Mouse (Mus musculus) ovary, adult 18-20 months (tissue): ENCODE data around the gene Pheta2.
"Not testable (repeated sequence)": the region's sequence is repeated elsewhere in the genome, so short reads cannot be mapped to it uniquely, and the experiment has no call there.

Source experiments
- DNase-seq: peaks from one replicate; pipeline ENCODE4 v3.0.0; 2022; ENCODE audit warnings: low spot score, mixed read lengths

Gene Pheta2

DNA sequence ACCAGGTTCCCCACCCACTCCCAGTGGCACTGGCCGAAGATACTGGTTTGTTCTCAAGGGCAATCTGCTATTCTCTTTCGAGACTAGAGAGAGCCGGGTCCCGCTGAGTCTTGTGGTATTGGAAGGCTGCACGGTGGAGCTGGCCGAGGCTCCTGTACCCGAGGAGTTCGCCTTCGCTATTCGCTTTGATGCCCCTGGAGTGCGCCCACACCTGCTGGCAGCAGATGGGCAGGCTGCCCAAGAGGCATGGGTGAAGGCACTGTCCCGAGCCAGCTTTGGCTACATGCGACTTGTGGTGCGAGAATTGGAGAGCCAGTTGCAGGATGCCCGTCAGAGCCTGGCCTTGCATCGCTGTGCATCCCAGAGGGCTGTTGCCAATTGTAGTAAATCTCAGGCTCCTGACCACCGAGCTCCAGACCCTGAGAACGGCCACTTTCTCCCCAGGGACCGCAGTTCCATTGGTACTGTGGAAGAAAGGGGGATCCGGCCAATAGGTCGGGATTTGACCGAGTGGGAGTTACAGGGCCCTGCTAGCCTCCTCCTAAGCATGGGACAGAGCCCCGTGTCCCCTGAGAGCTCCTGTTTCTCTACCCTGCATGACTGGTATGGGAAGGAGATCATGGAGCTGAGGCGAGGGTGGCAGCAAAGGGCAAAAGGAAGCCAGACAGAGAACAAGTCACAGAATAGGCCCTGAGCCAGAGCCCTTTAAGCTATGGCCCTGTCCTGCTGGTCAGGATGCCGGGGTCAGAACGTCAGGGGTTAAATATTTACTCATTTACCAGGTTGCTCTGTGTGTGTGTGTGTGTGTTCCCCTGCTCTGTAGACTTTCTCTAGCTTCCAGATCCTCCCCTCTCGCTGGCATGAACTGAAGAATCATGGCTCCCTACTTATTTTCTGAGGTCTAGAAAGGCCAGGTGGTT lies 4.9 kb downstream of the Pheta2 start:
- no peak for DNase-seq

DNA sequence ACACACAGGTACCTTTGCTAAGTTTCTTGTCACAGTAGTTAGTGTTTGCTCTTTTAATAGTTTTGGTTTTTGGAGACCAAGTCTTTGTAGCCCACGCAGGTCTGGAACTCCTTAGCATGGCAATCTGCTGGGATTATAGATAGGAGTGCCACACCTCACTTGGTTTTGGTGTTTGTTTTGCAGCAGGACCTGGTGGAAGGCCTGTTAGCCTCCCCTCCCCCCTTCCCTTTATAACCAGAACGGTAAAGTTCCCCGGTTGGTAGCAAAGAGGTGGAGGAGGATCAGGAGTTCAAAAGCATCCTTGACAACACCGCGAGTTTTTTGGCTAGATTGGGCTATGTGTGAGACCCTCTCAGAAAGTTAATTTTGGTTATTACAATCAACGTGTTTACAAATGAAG lies 6.2 kb downstream of the Pheta2 start:
- no peak for DNase-seq

DNA sequence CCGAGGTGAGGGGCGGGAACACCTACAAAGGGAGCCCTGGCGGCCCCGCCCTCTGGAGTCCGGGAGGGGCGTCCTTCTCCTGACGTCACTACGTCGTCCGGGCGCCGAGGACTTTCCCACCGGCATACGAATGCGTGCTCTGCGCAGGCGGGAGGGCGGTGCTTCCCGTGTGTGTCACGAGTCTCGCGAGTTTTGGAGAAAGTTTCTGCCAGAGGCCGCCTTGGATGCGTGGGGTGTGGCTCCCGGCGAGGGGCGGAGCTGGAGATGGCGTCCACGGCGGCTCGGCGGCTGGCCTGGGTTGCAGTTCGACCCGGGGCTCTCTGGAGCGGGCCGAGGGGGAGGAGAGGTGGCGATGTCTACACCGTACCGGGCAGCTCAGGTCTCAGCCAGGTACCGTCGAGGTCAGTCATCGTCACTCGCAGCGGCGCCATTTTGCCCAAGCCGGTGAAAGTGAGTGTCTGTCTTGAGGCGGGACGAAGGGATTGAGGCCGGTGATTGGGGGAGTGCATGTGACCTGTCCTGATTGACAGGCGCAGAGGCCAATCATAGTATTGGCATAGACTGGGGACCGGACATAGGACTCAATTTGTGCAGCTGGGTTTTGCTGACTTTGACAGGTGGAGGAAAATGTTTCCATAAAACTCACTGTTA lies 7.2 kb downstream of the Pheta2 start:
- peak; percentile 96 for DNase-seq

DNA sequence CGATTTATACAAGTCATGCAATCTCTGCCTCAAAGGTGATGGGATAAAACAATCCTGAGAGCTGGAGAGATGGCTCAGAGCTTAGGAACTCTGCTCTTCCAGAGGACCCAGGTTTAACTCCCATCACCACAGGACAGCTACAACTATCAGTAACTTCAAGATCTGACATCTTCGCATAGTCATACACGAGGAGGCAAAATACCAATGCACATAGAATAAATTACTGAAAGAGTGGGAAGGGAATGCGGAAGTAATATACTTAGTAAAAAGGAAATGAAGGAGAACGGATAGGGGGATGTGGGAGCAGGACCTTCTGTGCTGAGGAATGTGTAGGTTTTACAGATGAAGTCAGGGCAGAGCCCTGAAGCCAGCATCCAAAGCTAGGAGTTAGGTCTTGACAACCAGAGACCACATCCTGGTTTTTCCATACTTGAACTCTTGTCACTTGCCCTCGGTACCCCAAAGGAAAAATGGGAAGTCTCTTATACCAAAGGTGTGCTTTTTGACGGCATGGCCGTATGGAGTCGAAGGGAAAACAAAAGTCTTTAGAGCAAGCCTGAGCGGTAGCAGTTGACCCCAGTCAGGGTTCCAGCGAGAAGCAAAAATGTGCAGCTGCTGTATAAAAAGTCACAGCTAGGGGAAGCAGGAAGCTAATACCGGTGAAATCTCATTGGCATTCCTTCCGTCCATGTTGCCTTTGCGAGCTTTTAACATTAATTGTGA lies 8.0 kb downstream of the Pheta2 start:
- no peak for DNase-seq

DNA sequence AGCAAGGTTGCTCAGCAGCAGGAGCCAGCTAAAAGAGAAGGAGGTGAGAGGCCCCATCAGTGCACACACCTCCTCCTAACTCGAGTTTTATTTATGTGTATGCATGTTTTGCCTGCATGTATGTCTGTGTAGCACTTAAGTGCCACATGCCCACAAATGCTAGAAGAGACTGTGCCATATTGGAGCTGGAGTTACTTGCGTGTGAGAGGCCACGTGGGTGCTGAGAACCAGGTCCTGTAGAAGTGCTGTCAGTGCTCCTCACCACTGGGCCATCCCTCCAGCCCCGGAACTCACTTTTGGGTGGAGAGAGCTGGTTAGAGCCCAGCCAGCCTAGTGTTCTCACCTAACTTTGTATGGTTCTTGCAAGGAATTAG lies 8.5 kb downstream of the Pheta2 start:
- DNase-seq = no peak

DNA sequence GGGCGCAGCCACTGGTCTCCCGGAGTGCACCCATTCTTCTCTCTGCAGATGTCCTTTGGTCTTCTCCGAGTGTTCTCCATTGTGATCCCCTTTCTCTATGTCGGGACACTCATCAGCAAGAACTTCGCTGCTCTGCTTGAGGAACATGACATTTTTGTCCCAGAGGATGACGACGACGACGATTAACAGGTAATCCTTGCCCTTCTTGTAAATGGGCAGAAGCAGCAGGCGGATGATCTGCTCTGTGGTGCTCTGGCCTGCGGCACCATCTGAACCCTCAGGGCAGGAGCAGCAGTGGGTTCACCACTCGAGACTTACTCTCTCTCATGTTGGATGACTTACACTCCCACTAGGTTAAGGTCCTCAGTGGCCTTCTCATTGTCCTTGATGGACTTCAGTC lies 9.1 kb downstream of the Pheta2 start:
- no peak for DNase-seq

DNA sequence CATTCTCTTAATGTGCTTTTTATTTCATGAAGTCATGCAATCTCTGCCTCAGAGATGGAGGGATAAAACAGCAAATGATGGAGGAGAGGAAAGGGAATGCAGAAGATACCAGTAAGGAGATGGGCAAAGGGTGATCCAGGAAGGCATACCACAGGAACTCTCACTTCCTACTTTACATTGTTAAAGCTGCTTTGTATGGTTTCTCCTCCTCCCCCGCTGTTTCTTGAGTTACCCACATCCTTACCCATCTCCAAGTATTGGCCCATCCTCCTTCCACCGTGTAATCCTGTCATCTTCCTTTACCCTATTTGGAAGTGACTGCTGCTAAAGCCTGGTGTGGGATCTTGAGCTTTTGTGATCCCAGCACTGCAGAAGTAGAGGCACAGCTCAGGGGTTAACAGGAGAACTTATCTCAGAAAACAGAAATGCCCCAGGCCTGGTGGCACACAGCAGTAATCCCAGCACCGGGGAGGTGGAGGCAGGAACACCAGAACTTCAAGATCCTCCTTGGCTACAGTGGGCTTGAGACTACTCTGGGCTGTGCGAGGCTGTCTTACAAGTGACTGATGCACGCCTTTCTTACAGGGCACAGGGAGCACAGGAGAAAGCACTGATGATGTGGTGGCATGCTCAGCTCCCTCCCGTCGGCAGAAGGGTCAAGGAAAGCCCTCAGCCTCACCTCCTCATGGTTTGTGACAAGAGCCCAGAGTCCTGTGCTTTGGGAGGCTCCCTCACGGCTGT lies 9.7 kb downstream of the Pheta2 start:
- DNase-seq = no peak

DNA sequence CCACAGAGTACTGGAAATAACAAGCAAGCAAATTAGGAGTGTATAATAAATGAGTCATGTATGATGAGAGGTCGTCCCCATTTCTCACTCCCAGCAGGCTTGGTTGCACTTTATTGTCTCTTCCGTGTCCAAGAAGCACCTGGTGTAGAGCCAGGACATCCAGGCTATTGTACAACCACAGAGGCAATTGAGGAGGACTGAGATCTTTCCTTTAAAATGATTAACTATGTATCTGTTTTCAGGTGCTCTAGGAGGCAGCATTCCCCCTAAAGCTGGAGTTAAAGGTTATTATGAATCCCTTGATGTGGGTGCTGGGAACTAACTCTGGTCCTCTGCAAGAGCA lies 10.2 kb downstream of the Pheta2 start:
- DNase-seq = no peak

DNA sequence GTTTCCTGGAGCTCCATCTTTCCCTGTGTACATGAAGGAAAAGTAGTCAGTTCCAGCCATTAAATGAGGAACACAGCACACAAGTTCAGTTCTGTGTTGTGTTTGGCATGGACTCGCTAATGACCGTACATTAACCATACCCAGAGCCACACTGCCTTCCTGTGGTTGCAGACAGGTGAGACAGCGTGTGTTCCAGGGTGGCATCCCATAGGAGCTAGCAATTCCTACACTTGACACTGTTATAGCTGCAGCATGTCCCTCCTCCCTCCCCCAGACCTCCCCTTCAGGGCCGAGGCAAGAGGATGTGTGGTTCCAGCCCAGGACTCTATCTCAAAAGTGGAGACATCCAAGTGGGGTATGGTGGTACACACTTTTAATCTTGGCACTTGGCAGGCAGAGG lies 11.6 kb downstream of the Pheta2 start:
- no peak for DNase-seq

DNA sequence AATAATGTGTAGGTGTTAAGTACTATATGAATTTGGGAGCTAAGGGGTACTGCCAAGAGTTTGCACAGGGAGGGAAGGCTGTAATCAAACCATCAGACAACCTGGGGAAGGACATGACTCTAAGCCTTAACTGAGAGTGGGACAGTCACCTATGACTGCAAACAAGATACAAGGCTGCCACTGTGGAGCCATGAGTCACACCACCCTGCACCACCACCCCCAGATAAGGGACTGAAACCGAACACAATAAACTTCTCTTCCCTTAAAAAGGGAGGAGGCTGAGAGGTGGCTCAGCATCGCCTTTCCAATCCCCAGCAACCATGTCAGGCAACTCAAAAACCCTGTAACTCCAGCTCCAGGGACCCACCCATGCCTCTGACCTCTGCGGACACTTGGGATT lies 12.7 kb downstream of the Pheta2 start:
- no peak for DNase-seq

DNA sequence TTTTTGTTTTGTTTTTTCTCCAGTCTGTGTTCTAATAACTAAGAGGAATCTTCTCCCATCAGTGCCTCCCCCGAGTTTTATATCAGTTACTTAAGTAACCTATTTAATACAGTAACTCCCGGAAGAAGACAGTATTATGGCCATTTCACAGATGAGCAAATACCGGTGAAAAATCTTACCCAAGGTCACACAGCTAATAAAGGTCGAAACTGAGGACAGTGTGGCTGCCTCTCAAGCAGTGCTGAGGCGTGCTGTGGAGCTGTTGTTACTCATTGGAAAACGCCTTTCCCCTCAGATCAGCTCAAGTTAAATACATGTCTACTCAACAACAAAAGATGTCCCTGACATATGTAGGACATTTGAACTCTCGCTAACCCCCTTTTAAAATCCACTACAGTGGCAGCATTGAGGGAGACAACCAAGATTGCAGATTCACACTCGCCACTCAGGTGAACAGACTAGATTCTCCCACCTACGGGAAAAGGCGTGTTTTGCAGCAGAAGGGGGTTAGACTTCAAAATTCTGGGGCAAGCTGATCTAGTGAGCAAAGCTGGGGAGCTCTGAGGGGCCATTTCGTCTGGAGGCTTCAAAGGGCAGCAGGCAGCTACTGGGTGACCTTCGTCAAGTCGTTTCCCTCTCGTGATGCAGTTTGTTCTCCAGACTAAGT lies 14.5 kb downstream of the Pheta2 start:
- no peak for DNase-seq

DNA sequence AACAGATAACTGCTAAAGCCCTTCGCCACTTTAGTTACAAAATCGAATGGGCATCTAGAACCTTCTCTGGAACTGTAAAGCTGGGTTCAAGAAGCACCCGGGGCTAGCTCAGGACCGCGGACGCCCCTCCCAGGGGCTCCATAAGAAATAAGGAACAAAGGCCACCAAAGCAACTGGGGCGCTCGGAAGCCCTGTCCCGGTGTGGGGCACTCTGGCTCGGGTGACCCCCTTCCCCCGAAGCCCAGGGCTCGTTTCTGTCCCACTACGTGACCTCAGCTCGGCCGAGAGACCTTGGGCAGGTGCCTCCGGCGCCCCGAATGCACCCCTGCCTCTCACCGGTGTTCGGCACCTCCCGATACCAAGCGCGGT lies 15.0 kb downstream of the Pheta2 start:
- no peak for DNase-seq

DNA sequence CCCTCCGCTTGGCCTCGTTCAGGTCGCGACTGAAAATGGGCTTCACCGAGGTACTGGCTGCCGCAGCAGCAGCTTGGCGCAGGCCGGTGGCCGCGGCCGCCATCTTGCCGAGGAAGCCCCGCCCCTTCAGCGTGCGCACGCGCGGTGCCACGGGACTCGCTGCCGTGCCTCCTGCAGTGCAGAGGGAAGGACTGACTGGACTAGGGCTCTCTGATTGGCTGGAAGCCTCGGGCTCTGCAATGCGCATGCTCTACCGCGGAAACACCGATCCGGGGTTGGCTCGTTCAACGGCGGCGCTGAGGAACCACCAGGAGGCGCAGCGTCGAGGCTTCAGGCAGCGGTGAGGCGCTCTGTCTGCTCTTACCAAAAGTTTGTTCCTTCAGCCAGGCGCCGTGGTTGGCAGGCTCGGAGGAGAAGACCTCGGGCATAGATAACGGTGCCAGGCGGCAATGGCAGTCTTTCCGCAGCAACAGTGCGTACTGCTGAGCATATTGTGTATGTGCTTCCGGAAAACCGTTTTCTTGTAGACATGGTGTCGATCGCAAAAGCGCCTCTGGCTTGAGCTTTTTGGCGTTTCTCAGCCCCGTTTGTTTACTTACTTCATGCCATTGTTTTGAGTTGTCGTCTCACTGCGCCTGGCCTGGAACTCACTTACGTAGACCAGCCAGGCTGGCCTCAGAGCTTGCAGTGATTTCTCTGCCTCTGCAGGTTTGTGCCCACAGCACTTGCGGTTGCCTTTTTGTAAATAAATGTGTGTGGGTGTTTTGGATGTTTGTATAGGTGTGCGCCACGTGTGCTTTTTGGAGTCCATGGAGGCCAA lies 15.6 kb downstream of the Pheta2 start, which contains the start of gene Ndufa6:
Gene Ndufa6 (minus strand): TSS at position 197 of the 820 bp plus-strand sequence.
- peak; percentile 98 for DNase-seq

DNA sequence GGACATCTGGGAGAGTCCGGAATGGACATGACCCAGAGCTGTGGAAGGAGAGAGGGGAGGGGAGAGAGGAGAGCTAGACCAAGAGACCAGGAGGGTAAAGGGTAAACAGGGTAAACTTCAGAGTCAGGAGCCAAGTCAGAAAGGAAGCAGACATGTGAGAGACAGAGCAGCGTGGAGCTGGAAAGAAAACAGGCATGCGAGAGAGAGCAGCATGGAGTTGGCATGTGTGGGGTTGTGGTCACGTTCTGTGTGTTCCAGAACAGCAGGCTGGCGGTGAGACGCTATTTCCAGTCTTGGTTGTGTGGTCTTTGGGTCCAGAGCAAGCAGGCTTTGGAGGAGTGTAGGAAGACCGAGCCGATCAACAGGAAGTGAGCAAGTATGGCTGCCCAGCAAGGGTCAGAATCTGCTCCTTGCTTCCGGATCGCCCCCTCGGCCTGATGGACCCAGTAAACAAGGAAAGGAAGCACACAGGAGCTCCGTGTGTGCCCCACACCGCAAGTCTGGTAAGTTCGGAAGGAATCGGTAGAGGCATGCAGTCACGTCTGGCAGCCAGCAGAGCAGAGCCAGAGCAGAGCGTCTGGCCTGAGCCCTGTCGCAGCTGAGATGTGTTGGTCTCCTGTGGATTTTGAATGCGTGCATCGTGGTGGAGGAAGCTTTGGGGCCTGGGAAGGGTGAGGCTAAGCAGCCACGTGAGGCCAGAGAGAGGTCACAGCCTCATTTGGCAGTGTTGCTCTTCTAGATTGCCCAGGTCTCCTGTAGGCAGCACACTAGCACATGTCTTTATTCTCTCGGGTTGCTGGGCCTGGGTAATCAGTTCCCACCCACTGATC lies 19.9 kb downstream of the Pheta2 start:
- DNase-seq = no peak

DNA sequence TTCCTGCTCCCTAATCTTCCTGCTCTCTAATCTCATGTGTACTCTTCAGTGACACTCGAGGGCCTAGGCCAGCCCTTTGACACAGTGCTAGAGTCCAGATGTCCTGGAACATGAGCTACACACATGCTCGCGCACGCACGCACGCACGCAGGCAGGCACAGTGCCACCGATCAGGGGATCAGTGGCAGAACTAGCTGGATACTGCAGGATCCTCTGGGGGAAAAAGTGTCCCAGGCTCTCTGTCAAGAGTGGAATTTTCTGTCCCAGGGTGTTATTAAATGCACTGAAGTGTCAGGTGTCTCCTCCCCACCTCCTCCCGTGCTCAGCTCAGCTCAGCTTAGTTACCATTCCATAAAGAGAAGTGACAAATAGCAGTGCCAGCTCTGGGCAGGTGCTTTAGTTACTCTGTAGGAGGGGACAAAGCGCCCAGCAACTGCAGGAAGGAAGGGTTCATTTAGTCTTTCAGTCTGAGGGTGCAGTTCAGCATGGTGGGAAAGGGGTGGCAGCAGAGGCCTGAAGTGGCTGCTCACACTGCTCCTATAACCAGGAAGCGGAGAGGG lies 22.8 kb downstream of the Pheta2 start:
- peak; percentile 22 for DNase-seq

DNA sequence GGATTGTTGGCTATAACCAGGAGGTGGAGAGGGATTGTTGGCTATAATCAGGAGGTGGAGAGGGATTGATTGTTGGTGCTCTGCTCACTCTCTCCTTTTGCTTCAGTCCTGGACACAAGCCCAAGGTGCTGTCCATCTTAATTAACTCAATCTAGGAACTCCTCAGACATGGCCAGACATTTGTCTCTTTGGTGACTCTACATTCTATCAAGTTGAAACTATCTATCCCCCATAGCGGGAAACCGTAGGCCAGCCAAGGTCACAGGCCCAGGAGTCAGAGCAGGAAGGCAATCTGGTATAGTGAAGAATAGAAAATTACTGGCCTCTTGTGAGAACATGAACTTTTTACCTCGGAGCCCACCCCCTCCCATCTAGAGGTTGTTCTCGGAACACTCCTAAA lies 23.5 kb downstream of the Pheta2 start:
- DNase-seq = no peak

DNA sequence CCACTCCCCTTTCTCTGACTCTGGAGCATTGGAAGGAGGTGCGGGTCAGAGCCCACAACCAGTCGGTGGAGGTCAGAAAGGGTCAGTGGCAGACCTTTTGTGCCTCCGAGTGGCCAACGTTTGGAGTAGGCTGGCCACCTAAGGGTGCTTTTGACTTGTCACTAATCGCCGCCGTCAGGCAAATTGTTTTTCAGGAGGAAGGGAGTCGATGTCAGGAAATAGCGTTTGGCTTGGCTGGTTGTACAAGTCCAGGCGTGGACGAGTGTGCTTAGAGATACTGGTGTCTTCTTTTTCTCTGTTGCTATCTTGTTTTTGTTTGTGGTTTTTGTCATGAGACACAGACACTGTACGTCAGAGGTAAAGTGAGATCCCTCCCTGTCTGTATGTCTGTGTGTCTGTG lies 25.1 kb downstream of the Pheta2 start:
- not testable (repeated sequence) for DNase-seq

DNA sequence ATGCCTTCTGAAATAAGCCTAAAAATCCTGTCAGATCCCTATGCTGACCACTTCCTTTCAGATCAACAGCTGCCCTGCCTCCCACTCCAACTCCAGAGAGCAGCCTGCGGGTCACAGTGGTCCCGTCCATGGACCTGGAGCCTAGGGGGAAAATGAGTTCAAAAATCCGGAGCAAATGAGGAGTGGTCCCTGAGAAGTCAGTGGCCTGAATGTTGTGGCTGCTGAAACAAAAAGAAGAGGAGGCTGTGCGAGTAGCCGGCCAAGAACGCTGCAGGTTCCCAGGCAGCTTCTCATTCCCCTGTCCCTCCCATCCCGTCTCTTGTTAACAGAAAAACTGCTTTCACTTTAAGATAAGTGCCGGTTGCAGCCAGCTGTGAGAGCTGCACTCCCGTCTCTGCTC lies 25.8 kb downstream of the Pheta2 start:
- not testable (repeated sequence) for DNase-seq

DNA sequence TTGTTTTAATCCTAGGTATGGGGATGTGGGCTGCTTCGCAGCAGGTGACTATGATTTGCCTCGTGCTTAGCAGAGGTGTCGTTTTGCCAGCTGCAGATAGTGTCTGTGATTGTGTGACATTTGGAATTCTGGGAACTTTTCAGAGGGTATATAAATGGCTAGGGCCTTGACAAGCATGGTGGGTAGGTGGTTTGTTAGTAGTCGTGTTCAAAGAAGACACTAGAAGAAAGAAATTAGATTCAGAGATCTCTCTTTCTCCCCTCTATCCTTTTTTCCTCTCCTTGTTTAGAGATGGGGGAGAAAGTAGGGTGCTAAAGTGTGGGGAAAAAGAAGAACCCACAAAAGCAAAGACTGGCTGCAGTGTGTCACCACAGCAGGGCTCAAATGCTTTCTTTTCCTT lies 29.4 kb downstream of the Pheta2 start:
- no peak for DNase-seq

DNA sequence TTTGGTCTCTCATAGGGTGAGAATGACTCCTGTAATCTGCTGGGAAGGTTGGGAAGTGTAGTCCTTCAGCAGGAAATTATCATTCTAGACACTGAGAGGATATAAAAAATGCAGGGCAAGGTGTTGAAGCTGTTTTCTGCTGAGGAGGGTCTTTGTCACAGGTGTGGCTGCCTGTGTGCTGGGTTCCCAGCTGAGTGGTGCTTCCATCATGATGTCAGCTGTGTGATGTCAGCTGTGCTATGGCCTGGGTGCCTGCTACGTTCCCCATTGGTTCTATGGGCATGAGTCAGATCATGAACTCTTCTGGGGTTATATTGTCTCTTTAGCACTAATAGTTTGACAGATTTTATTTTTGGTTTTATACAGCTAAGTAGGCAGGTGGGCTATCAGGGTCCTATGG lies 30.1 kb downstream of the Pheta2 start:
- DNase-seq = no peak
